Mouse (Mus musculus) forebrain, postnatal 0 days (tissue): Measurements from ENCODE around the gene Olfr901. TPM values are rescaled to one million over a fixed set of nuclear protein-coding genes. Genes with fewer than 3 reads are reported as not detected.

Experiments used
- ATAC-seq: fragments of 200-750 bp; cut with Nextera tagmentation; 2 replicates; pipeline ENCODE4 v1.8.0; 2017; ENCODE audit warnings: mild to moderate bottlenecking, moderate library complexity
- DNase-seq: peaks from one replicate; pipeline ENCODE4 v3.0.0-alpha.2; 2015
- H3K27ac ChIP-seq: fragments of 300-500 bp; sonication (generic); 2 replicates; pipeline ENCODE4 v1.5.1; 2014; ENCODE audit warnings: low read depth, mild to moderate bottlenecking, antibody characterized with exemption, low read length, moderate library complexity, mixed read lengths
- H3K27me3 ChIP-seq: fragments of 300-500 bp; sonication (generic); 2 replicates; pipeline ENCODE4 v1.6.1; 2014; ENCODE audit warnings: mild to moderate bottlenecking, low read length, mixed read lengths; ENCODE audit not compliant: insufficient read depth
- H3K36me3 ChIP-seq: fragments of 300-500 bp; sonication (generic); 2 replicates; pipeline ENCODE4 v1.6.1; 2014; ENCODE audit warnings: mild to moderate bottlenecking, moderate library complexity; ENCODE audit not compliant: insufficient read depth
- H3K4me1 ChIP-seq: fragments of 300-500 bp; sonication (generic); 2 replicates; pipeline ENCODE4 v1.6.1; 2014; ENCODE audit warnings: antibody characterized with exemption; ENCODE audit not compliant: insufficient read depth
- H3K4me2 ChIP-seq: fragments of 300-500 bp; sonication (generic); 2 replicates; pipeline ENCODE4 v1.6.1; 2014; ENCODE audit warnings: low read depth, mild to moderate bottlenecking, moderate library complexity
- H3K4me3 ChIP-seq: fragments of 300-500 bp; sonication (generic); 2 replicates; pipeline ENCODE4 v1.5.1; 2014; ENCODE audit warnings: low read depth, low read length, mixed read lengths
- H3K9ac ChIP-seq: fragments of 300-500 bp; sonication (generic); 2 replicates; pipeline ENCODE4 v1.6.1; 2014; ENCODE audit warnings: mild to moderate bottlenecking
- H3K9me3 ChIP-seq: fragments of 300-500 bp; sonication (generic); 2 replicates; pipeline ENCODE4 v1.6.1; 2016; ENCODE audit warnings: low read length
- CTCF ChIP-seq: sonication (generic); IDR thresholded peaks from 2 replicates; pipeline ENCODE4 v1.5.1; 2016; ENCODE audit warnings: antibody characterized with exemption, control low read depth, low read depth
- polyA plus RNA-seq: library from polyadenylated mRNA; unstranded; fragments of >200 nt; fragmentation: Nextera tagmentation; extraction: Ambion mirVana; gene quantifications from 2 replicates; pipeline ENCODE4 v1.2.1, GENCODE M21; 2015
- total RNA-seq: library from RNA; depleted of rRNA; stranded (reverse); fragments of >200 nt; gene quantifications from 2 replicates; pipeline ENCODE4 v1.2.3, GENCODE M21; 2014; rRNA removed

Olfr901 gene
- total and polyA plus RNA-seq, 2 experiments from 2014 or later, result not detected

DNA sequence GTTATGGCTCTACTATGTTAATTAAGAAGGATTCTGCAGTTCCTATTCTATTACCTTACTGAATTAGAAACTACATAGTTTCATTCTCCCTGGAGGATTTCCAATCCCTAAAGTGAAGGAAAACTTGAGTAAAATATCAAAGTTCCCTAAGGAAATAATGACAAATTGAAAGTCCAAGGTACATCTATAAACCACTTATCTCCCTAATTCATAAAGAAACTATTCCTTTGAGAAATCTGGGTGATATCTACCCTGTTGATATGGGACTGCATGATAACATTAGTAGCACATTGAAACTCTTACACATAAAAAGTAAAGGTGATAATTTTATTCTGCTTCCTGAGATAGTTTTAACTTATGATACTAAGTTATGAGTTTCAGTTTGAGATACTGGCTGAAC lies 41.6 kb downstream of the Olfr901 start, which contains the start of gene Olfr905:
Olfr905 (plus strand) TSS at position 301 of the 400 bp plus-strand sequence.
- H3K4me1 ChIP-seq, result no peaks in the 10 kb centered on the region
- H3K9ac ChIP-seq, result no peak within 1 kb of the TSS
- no peaks in the 10 kb centered on the region for H3K27me3 ChIP-seq
- ATAC-seq (no peak), DNase-seq (no peak)
- H3K4me2 ChIP-seq, result no peak within 1 kb of the TSS
- H3K4me3 ChIP-seq, result no peak within 1 kb of the TSS
- H3K27ac ChIP-seq, result no peak within 1 kb of the TSS
- H3K9me3 ChIP-seq, result no peaks in the 10 kb centered on the region
- H3K36me3 ChIP-seq, result no peaks in the 10 kb centered on the region
- no peak for TF ChIP-seq CTCF

Other genes with a start within 250 kb of the Olfr901 start
- not detected in 2 replicates for gene Olfr891, start 248.6 kb upstream of the Olfr901 start, total RNA-seq
- not detected in 2 replicates for gene Olfr891, start 248.6 kb upstream of the Olfr901 start, polyA plus RNA-seq
- not detected in 2 replicates for gene Olfr893, start 221.1 kb upstream of the Olfr901 start, total RNA-seq
- gene Olfr893, start 221.1 kb upstream of the Olfr901 start, polyA plus RNA-seq, result not detected in 2 replicates
- gene Olfr894, start 211.4 kb upstream of the Olfr901 start, total RNA-seq, result not detected in 2 replicates
- gene Olfr894, start 211.4 kb upstream of the Olfr901 start, polyA plus RNA-seq, result not detected in 2 replicates
- not detected in 2 replicates for gene Olfr143, start 176.7 kb upstream of the Olfr901 start, total RNA-seq
- gene Olfr143, start 176.7 kb upstream of the Olfr901 start, polyA plus RNA-seq, result not detected in 2 replicates
- not detected in 2 replicates for gene Olfr895, start 161.6 kb upstream of the Olfr901 start, total RNA-seq
- not detected in 2 replicates for gene Olfr895, start 161.6 kb upstream of the Olfr901 start, polyA plus RNA-seq
- not detected in 2 replicates for gene Olfr896-ps1, start 138.3 kb upstream of the Olfr901 start, total RNA-seq
- gene Olfr896-ps1, start 138.3 kb upstream of the Olfr901 start, polyA plus RNA-seq, result not detected in 2 replicates
- not detected in 2 replicates for gene Olfr25, start 100.4 kb upstream of the Olfr901 start, total RNA-seq
- not detected in 2 replicates for gene Olfr25, start 100.4 kb upstream of the Olfr901 start, polyA plus RNA-seq
- gene Olfr898, start 81.0 kb upstream of the Olfr901 start, total RNA-seq, result not detected in 2 replicates
- not detected in 2 replicates for gene Olfr898, start 81.0 kb upstream of the Olfr901 start, polyA plus RNA-seq
- not detected in 2 replicates for gene Olfr250, start 62.6 kb upstream of the Olfr901 start, total RNA-seq
- not detected in 2 replicates for gene Olfr250, start 62.6 kb upstream of the Olfr901 start, polyA plus RNA-seq
- not detected in 2 replicates for gene Olfr251, start 52.4 kb upstream of the Olfr901 start, total RNA-seq
- not detected in 2 replicates for gene Olfr251, start 52.4 kb upstream of the Olfr901 start, polyA plus RNA-seq
- not detected in 2 replicates for gene Olfr147, start 27.8 kb upstream of the Olfr901 start, total RNA-seq
- gene Olfr147, start 27.8 kb upstream of the Olfr901 start, polyA plus RNA-seq, result not detected in 2 replicates
- not detected in 2 replicates for gene Olfr902, start 18.2 kb downstream of the Olfr901 start, total RNA-seq
- not detected in 2 replicates for gene Olfr902, start 18.2 kb downstream of the Olfr901 start, polyA plus RNA-seq
- gene Olfr904, start 33.7 kb downstream of the Olfr901 start, total RNA-seq, result not detected in 2 replicates
- not detected in 2 replicates for gene Olfr904, start 33.7 kb downstream of the Olfr901 start, polyA plus RNA-seq
- gene Olfr905, start 41.7 kb downstream of the Olfr901 start, total RNA-seq, result not detected in 2 replicates
- gene Olfr905, start 41.7 kb downstream of the Olfr901 start, polyA plus RNA-seq, result not detected in 2 replicates
- not detected in 2 replicates for gene Olfr906, start 57.6 kb downstream of the Olfr901 start, total RNA-seq
- not detected in 2 replicates for gene Olfr906, start 57.6 kb downstream of the Olfr901 start, polyA plus RNA-seq
- not detected in 2 replicates for gene Olfr907, start 66.3 kb downstream of the Olfr901 start, total RNA-seq
- not detected in 2 replicates for gene Olfr907, start 66.3 kb downstream of the Olfr901 start, polyA plus RNA-seq
- gene Olfr911-ps1, start 92.1 kb downstream of the Olfr901 start, total RNA-seq, result not detected in 2 replicates
- not detected in 2 replicates for gene Olfr911-ps1, start 92.1 kb downstream of the Olfr901 start, polyA plus RNA-seq
- gene Olfr910, start 108.4 kb downstream of the Olfr901 start, total RNA-seq, result not detected in 2 replicates
- gene Olfr910, start 108.4 kb downstream of the Olfr901 start, polyA plus RNA-seq, result not detected in 2 replicates
- not detected in 2 replicates for gene Olfr912, start 150.7 kb downstream of the Olfr901 start, total RNA-seq
- not detected in 2 replicates for gene Olfr912, start 150.7 kb downstream of the Olfr901 start, polyA plus RNA-seq
- not detected in 2 replicates for gene Olfr913, start 163.3 kb downstream of the Olfr901 start, total RNA-seq
- not detected in 2 replicates for gene Olfr913, start 163.3 kb downstream of the Olfr901 start, polyA plus RNA-seq
- not detected in 2 replicates for gene Olfr914, start 175.6 kb downstream of the Olfr901 start, total RNA-seq
- not detected in 2 replicates for gene Olfr914, start 175.6 kb downstream of the Olfr901 start, polyA plus RNA-seq
- gene Olfr916, start 230.4 kb downstream of the Olfr901 start, total RNA-seq, result not detected in 2 replicates
- gene Olfr916, start 230.4 kb downstream of the Olfr901 start, polyA plus RNA-seq, result not detected in 2 replicates
- gene Olfr917, start 236.4 kb downstream of the Olfr901 start, total RNA-seq, result not detected in 2 replicates
- not detected in 2 replicates for gene Olfr917, start 236.4 kb downstream of the Olfr901 start, polyA plus RNA-seq
- gene Olfr918, start 245.1 kb downstream of the Olfr901 start, total RNA-seq, result not detected in 2 replicates
- not detected in 2 replicates for gene Olfr918, start 245.1 kb downstream of the Olfr901 start, polyA plus RNA-seq